Mouse (Mus musculus): ENCODE measurements around the gene Mrpl16. TPM values are rescaled to one million over a fixed set of nuclear protein-coding genes. Genes with fewer than 3 reads are reported as not detected.

Gene Mrpl16
- polyA plus RNA-seq (2012; rRNA removed), result 4.8 and 6.6 TPM in 2 replicates

DNA sequence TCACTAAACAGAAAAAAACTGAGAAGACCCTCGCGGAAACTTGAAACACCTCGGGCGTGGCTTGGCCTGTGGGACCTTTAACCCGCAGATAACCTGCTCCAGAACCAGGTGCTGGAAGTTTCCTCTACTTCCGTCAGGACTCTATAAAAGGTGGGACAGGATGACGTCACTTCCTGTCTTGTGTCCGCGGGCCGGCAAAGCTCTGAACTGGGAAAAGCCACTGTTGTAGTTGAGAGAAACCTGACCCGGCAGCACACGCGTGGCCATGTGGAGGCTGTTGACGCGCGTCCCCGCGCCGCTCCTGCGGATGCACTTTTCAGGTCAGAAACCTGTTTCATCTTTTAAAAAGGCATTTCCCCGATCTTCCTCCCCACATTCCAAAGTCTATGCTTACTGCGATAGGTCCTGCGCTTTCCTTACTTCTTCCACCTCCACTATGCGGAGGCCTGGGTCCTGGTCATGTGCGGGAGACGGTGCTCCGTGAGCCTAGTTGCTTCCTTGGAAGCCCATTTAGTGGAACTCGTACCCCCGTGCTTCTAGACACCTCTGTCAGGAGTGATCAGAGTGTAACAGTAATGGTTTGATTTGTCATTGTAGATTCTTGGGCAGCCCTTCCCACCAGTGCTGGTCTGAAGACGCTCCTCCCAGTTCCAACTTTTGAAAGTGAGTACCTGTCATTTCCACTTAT is at the start of gene Mrpl16:
Mrpl16 (plus strand) TSS at position 187 of the 688 bp plus-strand sequence.
- peak; percentile 87 for DNase-seq
- peak; percentile 66; the same call in 1 of the 2 replicates for TF ChIP-seq POLR2A (IDR thresholded peaks at IDR 0.05; ENCODE audit: borderline replicate concordance, extremely low read depth, low read depth, low read length)
- no peak for TF ChIP-seq CTCF (IDR thresholded peaks at IDR 0.05; ENCODE audit: insufficient read depth, low read length)
- Histone ChIP-seq H3K4me3 (replicated peaks; ENCODE audit: extremely low read depth, low read depth, low read length) (peak within 1 kb of the TSS; percentile 81), H3K4me1 (ENCODE audit: control insufficient read depth, insufficient read depth, low read length) (peaks cover 2% of the 10 kb centered on the region; the same call in 1 of the 2 replicates)
- under 1% methylated on average over 30 of the region's 30 CpGs for WGBS

DNA sequence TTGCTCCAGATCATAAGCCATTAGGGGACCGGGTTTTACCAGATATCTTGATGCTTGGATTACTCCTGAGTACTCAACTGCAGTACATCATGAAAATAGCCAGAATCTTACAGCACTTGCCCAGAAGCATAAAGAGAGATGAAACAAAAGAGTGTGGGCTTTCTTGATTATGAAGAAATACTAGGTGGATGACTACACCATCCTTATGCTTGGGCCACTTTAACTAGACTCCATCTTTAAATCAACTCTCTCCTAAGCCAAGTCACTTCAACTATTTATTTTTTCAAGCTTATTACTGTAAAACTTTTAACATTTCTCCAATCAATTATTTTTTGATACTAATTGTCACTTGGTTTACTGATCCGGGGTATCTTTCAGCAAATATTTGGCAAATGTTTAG is 46.3 kb upstream of the Mrpl16 start:
- DNase-seq, result no peak
- H3K4me1 ChIP-seq (ENCODE audit: control insufficient read depth, insufficient read depth, low read length), result no peaks in the 10 kb centered on the region
- TF ChIP-seq CTCF (IDR thresholded peaks at IDR 0.05; ENCODE audit: insufficient read depth, low read length), result no peak
- no peak for TF ChIP-seq POLR2A (IDR thresholded peaks at IDR 0.05; ENCODE audit: borderline replicate concordance, extremely low read depth, low read depth, low read length)
- no peak overlapping the region for H3K4me3 ChIP-seq (replicated peaks; ENCODE audit: extremely low read depth, low read depth, low read length)
- WGBS, result 65% methylated on average over 2 of the region's 2 CpGs

DNA sequence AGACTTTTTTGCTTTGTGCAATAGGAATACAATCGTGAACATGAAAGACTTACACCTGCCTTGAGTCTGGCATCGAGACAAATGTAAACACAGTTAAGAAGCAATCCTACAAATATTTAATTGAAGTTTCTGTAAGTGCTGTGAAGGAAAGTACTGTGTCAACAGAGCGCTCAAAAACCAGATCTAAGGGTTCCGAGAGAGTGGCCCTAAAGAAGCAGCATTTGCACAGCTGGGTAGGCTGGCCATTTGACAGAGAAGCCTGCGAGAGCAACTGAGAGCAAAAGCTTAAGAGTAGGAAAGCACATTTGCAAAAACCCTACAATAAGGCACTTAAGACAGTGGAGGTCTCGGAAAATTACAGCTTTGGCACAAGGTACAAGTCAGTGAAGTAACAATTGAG is 45.9 kb upstream of the Mrpl16 start:
- WGBS, result 36% methylated on average over 6 of the region's 6 CpGs
- DNase-seq, result peak; percentile 31

DNA sequence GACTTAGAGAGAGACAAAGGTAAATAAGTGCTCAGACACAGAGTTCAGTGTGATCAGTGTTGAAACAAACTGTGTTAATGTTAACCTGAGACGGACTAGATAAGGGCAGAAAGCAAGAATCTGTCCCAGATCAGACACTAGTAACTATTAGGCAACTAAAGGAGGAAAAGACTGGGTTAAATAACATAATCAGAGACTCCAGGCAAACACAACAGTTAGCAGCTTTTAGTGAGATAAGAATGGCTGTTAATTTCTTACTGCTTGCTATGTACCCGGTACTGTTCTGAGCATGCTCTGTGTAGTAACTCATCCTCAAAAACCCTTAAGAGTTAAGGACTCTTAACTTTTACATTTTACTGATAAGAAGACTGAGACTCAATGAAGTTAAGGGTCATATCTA is 44.3 kb upstream of the Mrpl16 start:
- TF ChIP-seq CTCF (IDR thresholded peaks at IDR 0.05; ENCODE audit: insufficient read depth, low read length) (no peak), POLR2A (IDR thresholded peaks at IDR 0.05; ENCODE audit: borderline replicate concordance, extremely low read depth, low read depth, low read length) (no peak)
- H3K4me1 ChIP-seq (ENCODE audit: control insufficient read depth, insufficient read depth, low read length), result no peaks in the 10 kb centered on the region
- H3K4me3 ChIP-seq (replicated peaks; ENCODE audit: extremely low read depth, low read depth, low read length), result no peak overlapping the region
- no peak for DNase-seq
- 57% methylated on average over 2 of the region's 2 CpGs for WGBS

More for the DNA sequence above, 45.9 kb upstream of the Mrpl16 start:
- no peak for TF ChIP-seq CTCF (IDR thresholded peaks at IDR 0.05; ENCODE audit: insufficient read depth, low read length)
- TF ChIP-seq POLR2A (IDR thresholded peaks at IDR 0.05; ENCODE audit: borderline replicate concordance, extremely low read depth, low read depth, low read length), result no peak
- Histone ChIP-seq H3K4me1 (ENCODE audit: control insufficient read depth, insufficient read depth, low read length) (no peaks in the 10 kb centered on the region), H3K4me3 (replicated peaks; ENCODE audit: extremely low read depth, low read depth, low read length) (no peak overlapping the region)

DNA sequence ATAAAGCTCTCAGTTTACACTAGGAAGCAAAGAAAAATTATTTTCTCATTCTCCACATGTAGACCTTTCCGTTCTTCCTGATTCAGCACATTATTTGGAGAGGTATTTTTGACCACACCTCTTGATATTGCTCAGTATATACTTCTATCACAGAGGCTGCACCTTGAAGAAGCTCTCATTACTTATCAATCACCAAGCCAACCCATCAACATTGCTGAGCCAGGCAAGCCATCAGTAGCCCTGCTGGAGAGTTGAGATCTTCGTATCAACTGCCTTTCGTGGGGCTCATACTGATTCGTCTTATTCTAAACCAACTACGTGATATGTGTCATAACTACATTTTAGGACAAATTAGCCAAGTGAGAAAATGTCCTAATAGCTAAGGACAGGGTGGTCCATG is 42.9 kb upstream of the Mrpl16 start:
- 92% methylated on average over 5 of the region's 5 CpGs for WGBS
- Histone ChIP-seq H3K4me3 (replicated peaks; ENCODE audit: extremely low read depth, low read depth, low read length) (no peak overlapping the region), H3K4me1 (ENCODE audit: control insufficient read depth, insufficient read depth, low read length) (no peaks in the 10 kb centered on the region)
- no peak for DNase-seq
- TF ChIP-seq CTCF (IDR thresholded peaks at IDR 0.05; ENCODE audit: insufficient read depth, low read length), result no peak
- TF ChIP-seq POLR2A (IDR thresholded peaks at IDR 0.05; ENCODE audit: borderline replicate concordance, extremely low read depth, low read depth, low read length), result no peak

DNA sequence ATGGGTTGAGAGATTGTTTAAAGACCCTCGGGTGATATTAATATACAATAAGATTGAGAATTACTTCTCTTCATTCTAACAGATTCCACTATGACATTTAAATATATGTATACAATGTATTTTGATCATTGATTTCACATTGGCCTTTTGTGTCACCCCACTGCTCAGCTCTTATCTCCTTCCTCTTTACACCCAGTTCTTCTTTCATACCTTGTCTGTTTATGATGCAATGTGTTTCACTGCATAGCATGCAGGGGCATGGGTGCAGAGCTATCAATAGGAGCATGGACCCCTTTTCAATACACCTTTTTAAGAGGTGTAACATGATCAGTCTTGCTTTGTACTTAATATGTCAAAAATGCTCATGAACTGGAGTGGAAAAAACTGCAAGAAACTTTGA is 39.9 kb upstream of the Mrpl16 start:
- H3K4me1 ChIP-seq (ENCODE audit: control insufficient read depth, insufficient read depth, low read length), result no peaks in the 10 kb centered on the region
- 62% methylated on average over 1 of the region's 1 CpGs for WGBS
- DNase-seq, result no peak
- no peak overlapping the region for H3K4me3 ChIP-seq (replicated peaks; ENCODE audit: extremely low read depth, low read depth, low read length)
- TF ChIP-seq CTCF (IDR thresholded peaks at IDR 0.05; ENCODE audit: insufficient read depth, low read length), result no peak
- TF ChIP-seq POLR2A (IDR thresholded peaks at IDR 0.05; ENCODE audit: borderline replicate concordance, extremely low read depth, low read depth, low read length), result no peak

DNA sequence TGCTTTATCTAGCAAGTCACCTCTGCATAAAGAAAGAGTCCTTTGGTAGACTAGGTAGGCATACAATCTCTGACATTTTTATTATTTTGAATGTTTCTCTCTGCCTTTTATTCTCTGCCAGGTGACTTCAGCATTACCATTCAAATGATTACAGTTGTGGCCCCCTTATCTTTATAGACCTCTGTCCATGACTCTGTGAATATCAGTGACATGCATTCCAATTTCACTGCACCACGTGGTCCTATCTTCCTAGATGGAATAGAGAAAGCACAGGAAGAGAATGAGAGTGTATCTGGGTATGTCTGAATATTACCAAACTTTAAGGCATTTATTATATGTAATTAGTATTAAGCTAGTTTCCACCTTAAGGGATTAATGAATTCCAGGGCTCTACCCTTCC is 33.7 kb upstream of the Mrpl16 start:
- TF ChIP-seq CTCF (IDR thresholded peaks at IDR 0.05; ENCODE audit: insufficient read depth, low read length) (no peak), POLR2A (IDR thresholded peaks at IDR 0.05; ENCODE audit: borderline replicate concordance, extremely low read depth, low read depth, low read length) (no peak)
- Histone ChIP-seq H3K4me1 (ENCODE audit: control insufficient read depth, insufficient read depth, low read length) (no peaks in the 10 kb centered on the region), H3K4me3 (replicated peaks; ENCODE audit: extremely low read depth, low read depth, low read length) (no peak overlapping the region)
- 40% methylated on average over 1 of the region's 1 CpGs for WGBS
- DNase-seq, result no peak

DNA sequence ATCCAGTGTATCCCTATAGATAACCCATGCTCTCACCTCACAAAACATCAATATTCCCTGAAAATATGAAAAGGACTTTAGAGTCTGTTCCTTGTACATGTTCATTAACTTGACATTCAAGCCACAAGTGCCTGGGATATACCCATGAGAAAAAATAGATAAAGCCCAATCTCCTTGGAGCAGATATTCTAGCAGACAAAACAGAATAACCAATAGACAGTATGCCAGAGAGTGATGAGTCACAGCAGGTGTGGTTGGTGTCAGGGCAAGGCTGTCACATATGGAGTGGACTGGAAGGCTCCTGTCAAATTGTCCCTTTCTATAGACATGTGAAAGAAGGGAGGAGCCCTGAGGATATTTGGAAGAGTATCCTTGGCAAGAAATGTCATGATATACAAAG is 24.5 kb upstream of the Mrpl16 start:
- Histone ChIP-seq H3K4me3 (replicated peaks; ENCODE audit: extremely low read depth, low read depth, low read length) (no peak overlapping the region), H3K4me1 (ENCODE audit: control insufficient read depth, insufficient read depth, low read length) (no peaks in the 10 kb centered on the region)
- DNase-seq, result no peak
- TF ChIP-seq POLR2A (IDR thresholded peaks at IDR 0.05; ENCODE audit: borderline replicate concordance, extremely low read depth, low read depth, low read length) (no peak), CTCF (IDR thresholded peaks at IDR 0.05; ENCODE audit: insufficient read depth, low read length) (no peak)

DNA sequence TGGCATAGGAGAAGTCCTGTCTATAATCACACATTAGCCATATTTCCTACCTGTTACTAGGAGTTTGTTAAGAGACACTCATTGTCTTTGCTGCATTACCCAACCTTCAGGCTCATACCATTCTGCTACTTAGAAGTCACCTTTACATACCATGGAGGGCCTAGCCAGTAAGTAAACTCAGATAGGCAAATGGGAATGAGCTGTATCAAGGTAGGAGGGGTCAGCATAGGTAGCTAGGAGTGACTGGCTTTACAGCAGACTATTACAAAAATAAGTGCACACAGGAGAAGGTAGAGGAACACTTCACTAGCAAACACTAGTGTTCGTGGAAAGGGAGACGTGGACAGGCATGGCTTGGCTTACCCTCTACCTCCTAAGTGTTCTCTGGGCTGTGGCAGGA is 22.9 kb upstream of the Mrpl16 start, which contains the start of gene Gif:
Gif (plus strand) TSS at position 257 of the 400 bp plus-strand sequence.
- WGBS, result 58% methylated on average over 2 of the region's 2 CpGs
- DNase-seq, result no peak
- Histone ChIP-seq H3K4me1 (ENCODE audit: control insufficient read depth, insufficient read depth, low read length) (no peaks in the 10 kb centered on the region), H3K4me3 (replicated peaks; ENCODE audit: extremely low read depth, low read depth, low read length) (no peak within 1 kb of the TSS)
- TF ChIP-seq CTCF (IDR thresholded peaks at IDR 0.05; ENCODE audit: insufficient read depth, low read length) (no peak), POLR2A (IDR thresholded peaks at IDR 0.05; ENCODE audit: borderline replicate concordance, extremely low read depth, low read depth, low read length) (no peak)

DNA sequence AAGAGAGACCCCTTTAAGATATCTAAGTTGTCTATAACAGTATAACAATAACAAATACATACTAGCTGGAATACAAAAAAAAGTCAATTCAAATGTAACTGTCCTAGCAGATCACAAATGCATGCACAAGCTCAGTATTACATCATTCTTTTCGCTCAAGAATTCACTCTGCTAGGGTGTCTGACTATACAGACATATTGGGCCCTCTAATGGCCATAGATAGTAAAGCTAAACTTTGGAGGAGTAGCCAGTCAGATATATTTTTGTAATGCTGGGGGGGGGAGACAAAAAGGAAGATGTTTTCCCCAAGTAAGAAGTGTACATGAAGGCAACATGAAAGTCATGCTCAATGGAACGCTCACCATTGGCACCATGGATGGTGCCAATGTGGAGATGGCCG is 5.1 kb upstream of the Mrpl16 start:
- DNase-seq, result no peak
- Histone ChIP-seq H3K4me1 (ENCODE audit: control insufficient read depth, insufficient read depth, low read length) (no peaks in the 10 kb centered on the region), H3K4me3 (replicated peaks; ENCODE audit: extremely low read depth, low read depth, low read length) (no peak overlapping the region)
- TF ChIP-seq POLR2A (IDR thresholded peaks at IDR 0.05; ENCODE audit: borderline replicate concordance, extremely low read depth, low read depth, low read length), result no peak
- TF ChIP-seq CTCF (IDR thresholded peaks at IDR 0.05; ENCODE audit: insufficient read depth, low read length), result no peak
- 72% methylated on average over 3 of the region's 3 CpGs for WGBS

Measured in lung, adult 2 months (tissue).